Mouse (Mus musculus) kidney, postnatal 36 days (tissue): ENCODE results near the gene Nme9.
A peak's percentile ranks its signal among the peaks of the same experiment; 100 is the strongest.

Source experiments
- DNase-seq, 2 experiments: peaks; one replicate each; pipeline ENCODE4 v3.0.0; 2021 to 2022; ENCODE audit warnings: mixed read lengths in 2 of 2

Nme9 gene

DNA sequence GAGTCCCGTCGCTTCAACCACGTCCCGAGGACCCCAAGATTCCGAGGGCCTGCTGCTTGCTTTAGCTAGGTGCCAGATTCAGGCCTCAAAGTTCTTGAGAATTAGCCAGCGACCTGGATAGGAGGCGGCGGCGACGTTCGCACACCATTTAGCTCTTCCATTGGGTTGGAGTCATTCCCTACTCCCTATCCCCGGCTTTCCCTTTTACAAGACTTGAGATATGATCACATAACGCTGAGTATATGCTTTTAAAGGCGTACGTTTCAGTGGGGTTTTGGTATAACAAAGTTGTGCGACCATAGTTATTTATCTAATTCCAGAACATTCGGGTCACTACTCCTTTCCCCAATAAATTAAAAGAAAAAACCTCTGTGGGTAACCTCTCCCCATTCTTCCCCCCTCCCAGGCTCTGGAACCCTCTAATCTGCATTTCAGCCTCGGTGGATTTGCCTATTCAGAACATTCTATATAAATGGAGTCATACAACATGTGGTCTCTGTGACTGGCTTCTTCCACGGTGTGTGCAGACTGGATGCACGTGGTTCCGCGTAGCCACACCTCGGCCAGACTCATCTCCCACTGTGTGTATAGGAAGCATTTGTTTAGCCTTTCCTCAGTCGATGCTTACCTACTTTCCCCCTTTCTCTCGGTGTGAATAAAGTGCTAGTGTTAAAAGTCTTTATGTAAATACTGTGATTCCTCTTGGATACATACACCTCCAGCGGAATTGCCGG is 14.1 kb upstream of the Nme9 start, which contains the start of gene Mras:
Gene Mras (minus strand): TSS at position 351 of the 734 bp plus-strand sequence.
- no peak for DNase-seq

DNA sequence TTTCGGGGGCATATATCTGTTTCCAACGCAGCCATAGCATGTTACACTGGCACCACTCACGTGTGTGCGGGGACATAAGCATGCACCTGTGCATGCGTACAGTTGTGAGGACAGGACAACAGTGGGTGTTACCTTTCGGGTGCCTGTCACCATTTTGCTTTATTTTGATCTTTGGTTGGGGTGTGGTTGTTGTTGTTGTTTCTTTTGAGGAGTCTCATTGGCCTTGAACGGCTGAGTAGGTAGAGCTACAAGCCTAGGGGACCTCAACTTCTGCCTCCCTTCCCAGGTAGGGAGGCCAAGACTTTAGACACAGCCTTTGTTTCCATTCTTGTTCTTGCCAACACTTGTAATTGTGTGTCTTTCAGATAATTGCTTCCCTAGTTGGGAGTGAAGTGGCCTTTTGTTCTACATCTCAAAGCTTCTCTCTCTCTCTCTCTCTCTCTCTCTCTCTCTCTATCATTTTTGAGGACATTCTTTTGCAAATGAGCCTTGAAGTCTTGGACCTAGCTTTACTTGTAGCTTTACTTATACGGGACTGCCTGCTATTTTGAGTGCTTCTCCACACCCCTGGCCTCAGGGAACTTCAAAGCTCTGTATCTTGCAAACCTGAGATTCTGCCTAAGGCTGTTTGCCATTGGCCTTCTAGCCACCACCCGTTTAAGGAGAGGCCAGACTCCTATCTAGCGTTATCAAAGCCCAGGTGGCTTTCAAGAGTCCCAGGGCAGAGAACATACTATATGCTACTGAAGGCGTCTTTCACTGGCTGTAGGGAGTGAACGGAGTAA is 13.3 kb upstream of the Nme9 start:
- no peak for DNase-seq

DNA sequence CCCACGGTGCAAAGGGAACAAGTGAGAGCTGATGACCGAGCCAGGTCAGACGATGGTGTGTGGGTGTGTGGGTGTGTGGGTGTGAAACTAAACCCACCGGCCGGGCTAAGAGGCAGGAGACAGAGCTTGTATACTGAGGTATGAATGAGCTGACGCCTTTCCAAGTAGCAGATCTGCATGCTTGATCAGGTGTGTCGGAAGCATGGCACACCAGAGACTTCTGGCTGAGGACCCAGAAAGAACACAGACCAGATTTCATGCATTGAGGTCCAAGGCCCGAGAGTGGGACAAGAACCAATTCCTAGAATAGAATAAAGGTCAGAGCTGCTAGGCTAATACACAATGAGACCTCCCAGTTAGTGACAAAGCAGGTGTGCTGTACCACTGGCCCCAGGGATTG is 12.2 kb upstream of the Nme9 start:
- DNase-seq, result no peak

DNA sequence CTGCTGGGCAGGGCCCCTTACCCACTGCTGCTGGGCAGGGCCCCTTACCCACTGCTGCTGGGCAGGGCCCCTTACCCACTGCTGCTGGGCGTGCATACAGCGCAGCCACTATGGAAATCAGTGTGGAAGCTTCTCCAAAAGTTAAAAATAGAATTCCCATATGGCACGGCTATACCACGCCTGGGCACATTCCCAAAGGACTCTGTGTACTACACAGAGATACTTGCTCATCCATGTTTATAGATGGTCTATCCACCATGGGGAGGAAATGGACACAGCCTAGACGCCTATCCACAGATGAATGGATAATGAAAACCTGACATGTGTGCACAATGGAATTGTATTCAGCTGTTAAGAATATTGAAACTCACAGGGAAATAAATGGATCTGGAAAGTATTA is 10.3 kb upstream of the Nme9 start:
- DNase-seq, result no peak

DNA sequence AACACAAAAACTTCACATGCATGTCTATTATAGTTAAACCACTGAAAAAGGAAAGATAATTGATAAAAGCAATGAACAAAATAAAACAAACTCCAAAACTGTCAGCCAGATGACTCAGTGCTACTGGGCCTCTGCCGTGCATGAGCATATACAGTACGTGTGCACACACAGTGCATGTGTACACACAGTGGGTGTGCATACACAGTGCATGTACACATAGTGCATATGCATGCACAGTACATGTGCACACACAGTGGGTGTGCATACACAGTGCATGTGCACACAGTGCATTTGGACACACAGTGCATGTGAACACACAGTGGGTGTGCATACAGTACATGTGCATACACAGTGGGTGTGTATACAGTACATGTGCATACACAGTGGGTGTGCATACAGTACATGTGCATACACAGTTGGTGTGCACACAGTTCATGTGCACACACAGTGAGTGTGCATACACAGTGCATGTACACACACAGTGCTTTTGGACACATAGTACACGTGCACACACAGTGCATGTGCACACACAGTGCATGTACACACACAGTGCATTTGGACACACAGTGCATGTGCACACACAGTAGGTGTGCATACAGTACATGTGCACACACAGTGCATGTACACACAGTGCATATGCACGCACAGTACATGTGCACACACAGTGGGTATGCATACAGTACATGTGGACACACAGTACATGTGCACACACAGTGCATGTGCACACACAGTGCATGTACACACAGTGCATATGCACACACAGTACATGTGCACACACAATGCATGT is 9.4 kb upstream of the Nme9 start:
- no peak for DNase-seq

- DNase-seq, result peak; percentile 30 to 53
Observed at GRCm38 (mm10) chr9:99444590-99445178, 6.6 kb upstream of the Nme9 start.

GRCm38 (mm10) chr9:99446259-99446658 is 5.0 kb upstream of the Nme9 start:
- no peak for DNase-seq

DNA sequence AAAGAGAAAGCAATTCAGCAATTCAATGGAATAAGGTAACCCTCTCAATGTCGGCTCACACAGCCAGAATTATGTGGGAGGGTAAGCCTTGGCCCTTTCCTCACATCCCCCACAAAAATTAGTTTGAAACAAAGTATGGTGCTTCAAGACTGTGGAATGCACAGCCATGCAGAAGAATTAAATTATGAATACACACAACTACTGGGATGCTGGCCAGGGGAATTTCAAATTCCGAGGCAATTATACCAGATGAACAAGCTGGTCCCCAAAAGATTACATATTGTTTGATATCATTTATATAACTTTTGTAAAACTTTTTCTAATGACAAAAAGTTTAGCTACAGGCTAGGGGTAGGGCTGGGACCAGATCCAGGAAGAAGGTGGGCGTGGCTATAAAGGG is 4.0 kb upstream of the Nme9 start:
- DNase-seq, result no peak

DNA sequence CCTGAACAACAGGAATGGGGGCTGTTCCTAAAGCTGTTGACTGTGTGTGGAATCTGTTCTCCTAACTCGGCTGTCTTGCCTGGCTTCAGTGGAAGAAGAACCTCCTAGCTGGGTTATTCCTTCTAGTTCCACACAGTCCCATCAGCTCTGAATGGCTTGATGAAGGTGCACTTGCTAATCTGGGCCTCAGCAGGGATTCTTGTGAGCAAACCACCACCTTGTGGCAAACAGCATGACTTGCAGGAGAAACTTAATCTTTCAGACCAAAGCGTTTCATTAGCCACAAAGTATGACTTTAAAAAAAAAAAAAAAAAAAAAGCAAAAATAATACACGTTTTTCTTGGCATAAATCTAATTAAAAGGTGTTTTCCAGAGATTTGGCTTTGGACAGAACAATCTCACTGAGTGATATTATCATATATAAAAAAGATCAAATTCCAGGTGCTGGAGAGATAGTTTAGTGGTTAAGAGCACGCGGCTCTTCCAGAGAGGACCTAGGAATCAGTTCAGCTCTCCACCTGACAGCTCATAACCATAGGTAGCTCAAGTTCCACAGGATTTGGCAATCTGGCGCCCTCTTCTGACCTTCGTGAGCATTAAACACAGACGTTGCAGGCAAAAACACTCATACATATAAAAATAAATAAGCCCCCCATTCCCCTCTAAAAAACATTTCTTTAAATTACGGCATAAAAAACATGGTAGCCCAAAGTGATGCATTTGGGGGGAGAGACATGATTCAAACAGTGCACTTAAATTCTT is 1.2 kb upstream of the Nme9 start:
- peak; percentile 31 to 63 for DNase-seq

DNA sequence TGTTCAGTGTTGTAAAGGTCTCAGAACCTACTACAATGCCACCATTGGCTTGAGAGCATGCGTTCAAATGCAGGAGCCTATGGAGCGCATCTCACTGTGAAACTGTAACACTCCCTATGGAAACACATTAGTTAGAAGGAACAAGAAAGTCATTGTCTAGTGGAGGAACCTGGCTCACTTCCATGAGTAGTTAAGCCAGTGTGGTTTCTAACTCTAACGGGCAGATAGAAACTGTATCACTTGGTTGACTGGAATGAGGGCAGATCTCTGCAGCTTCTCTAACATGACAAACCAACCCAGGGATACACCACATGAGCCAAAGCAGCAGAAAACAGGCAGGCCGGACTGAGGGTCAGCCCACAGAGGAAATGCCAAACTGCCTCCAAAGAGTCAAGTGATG is 2.9 kb downstream of the Nme9 start:
- no peak for DNase-seq

- peak; percentile 49 to 82 for DNase-seq
Observed at GRCm38 (mm10) chr9:99458529-99459208, 7.4 kb downstream of the Nme9 start.

DNA sequence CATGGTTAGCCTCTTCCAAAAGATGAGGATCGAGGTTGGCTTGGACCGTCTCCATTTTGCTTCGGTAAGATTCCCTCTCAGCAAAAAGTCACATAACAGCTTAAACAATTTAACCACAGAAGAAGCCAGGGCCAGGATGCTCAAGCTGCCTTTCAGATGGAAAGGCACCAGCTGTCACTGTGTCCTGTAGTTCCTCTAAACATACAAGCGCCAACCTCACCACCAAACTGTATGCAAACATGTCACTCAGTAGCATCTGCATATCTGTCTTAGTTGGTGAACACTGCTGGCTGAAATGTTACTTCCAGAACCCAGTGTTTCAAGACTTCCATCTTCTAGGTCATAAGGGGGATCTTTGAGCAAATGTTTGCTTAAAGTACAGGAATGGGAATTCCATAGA is 8.5 kb downstream of the Nme9 start:
- DNase-seq, result no peak

DNA sequence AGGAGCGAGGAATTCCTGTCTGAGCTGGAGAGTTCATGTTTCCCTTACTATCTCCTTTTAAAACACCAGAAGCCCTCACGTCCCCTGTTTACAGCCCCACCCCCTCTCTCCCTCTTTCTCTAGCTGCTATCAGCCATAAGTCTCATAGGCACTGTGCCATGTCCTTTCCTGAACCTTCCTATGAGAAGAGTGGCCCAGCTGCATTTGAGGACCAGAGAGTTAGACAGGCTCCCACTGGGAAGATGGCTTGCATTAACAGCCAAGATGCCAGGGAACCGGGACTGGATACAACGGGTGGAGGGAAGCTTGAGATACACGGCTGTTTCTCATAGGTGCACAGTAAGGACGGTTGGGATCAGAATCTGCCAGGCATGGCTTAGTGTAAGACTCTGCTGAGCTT is 13.6 kb downstream of the Nme9 start:
- DNase-seq, result no peak

DNA sequence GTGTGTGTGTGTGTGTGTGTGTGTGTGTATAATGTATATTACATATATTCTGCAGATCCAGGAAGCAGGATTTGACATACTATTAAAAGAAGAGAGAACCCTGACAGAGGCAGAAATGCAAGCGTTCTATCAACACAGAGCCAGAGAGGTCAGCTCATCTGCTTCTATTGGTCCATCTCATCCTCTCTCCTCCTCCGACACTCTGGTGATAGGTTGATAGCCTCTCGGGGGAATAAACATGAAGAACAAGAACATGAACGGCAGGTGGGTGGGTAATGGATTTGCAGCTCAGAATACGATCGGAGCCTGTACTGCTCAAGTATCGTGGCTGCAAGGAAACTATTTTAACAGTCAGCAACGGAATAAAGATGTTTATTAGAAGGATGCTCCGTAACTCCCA is 17.3 kb downstream of the Nme9 start:
- no peak for DNase-seq

GRCm38 (mm10) chr9:99469681-99470273 is 18.5 kb downstream of the Nme9 start:
- DNase-seq, result peak; percentile 4 to 47

DNA sequence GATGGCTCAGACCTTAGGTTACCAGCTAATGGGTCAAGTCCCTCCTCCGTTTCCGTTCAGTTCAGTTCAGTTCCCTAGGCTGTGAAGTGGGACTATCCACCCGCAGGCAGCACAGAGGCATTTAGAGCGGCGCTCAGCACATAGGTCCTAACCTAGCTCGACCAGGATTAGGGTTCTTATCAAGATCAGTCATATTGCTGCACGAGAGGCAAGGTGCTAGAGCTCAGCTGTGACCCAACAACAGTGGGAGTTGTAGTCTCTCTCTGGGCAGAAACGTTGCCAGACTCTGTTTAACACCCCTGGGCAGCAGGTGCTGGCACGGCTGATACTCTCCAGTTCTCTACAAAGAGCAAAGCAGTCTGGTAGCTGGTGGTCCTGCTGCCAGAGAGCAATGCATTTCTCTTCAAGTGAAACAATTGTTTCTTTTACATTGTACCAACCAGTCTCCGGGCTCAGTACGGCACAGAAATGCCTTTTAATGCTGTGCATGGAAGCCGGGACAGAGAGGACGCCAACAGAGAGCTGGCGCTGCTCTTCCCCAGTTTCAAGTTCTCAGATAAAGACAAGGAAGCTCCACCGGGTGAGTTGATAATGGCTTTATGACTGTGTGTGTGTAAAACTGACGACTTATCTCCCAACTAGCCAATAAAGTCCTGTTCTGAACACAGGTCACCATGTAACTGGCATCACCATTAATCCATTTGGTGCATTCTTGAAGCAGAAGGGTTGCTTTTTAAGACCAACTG is 19.2 kb downstream of the Nme9 start:
- no peak for DNase-seq

- no peak for DNase-seq
Observed at GRCm38 (mm10) chr9:99471334-99471733, 20.1 kb downstream of the Nme9 start.

- DNase-seq, result no peak
Observed at GRCm38 (mm10) chr9:99479181-99479711, 28.0 kb downstream of the Nme9 start.

DNA sequence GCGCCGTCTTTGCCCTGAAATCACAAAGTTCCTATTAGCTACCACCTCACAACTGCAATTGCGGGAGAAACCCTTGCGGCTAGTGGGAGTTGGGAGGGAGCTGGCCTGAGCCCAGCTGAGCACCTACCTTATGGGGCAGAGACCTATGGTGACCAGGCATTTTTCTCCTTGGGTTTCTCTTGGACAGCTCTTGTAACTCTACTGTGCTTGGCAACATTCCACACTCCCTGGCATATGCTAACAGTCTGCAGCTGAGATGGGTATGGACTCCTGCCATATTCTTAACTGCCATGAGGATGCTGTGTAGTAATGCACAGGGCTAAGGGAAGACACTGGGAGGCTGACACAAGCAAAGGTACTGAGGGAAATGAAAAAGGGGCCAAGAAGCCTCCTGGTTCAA is 29.5 kb downstream of the Nme9 start:
- DNase-seq, result no peak

DNA sequence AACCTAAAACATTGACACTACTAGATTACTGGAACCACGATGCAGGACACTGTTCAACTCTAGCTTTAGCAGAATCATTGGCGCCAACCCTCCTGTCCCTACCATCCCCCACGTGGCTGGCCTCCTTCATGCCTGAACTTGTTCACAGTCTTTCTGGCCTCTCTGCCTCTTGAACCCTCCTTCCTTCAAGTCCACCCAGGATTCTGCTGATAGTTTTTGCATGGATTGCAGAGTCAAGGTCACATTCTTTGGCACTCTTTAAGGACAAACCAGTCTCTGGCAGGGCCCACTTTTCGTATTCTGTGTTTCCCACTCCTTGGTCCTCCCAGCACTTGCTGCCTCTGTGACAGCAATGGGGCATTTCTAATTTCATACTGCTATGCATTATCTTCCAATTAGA is 31.9 kb downstream of the Nme9 start:
- no peak for DNase-seq
